Mouse (Mus musculus) neural tube, postnatal 0 days (tissue): ENCODE measurements around the gene Dennd4a. TPM values are rescaled to one million over a fixed set of nuclear protein-coding genes. Genes with fewer than 3 reads are reported as not detected.

ENCODE experiments used
- polyA plus RNA-seq: library from polyadenylated mRNA; unstranded; fragments of >200 nt; fragmentation: Nextera tagmentation; extraction: Ambion mirVana; gene quantifications from 2 replicates; pipeline ENCODE4 v1.2.1, GENCODE M21; 2015

Gene Dennd4a
- polyA plus RNA-seq: 9.2 and 10.2 TPM in 2 replicates

GRCm38 (mm10) chr9:64810822-64811537 is at the start of gene Dennd4a:
TSS of gene Dennd4a (plus strand) at chr9:64811340.

DNA sequence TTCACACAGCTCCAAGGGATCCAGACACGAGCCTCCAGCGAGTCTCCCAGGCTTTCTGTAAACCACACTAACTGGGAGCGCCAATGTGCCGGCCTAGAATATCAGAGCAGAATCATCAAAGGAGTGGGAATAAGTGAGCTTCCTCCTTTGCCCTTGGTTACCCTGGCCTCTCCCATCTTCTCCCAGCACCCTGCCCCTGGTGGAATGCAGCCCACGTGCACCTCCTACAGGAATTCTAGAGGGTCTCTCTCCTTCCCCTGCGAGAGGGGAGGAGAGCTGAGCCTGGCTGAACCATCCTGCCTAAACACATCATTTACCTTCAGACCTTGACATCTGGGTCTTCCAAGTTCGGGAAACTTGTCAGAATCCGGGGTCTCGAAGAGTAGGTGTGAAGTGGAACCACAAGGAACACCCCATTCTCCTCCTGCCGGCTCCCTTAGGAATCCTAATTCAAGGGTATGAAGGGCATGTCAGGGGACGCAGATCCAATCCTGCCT is 140.1 kb downstream of the Dennd4a start, which contains the start of gene Slc24a1:
Slc24a1 (minus strand) TSS at position 447 of the 497 bp plus-strand sequence.

DNA sequence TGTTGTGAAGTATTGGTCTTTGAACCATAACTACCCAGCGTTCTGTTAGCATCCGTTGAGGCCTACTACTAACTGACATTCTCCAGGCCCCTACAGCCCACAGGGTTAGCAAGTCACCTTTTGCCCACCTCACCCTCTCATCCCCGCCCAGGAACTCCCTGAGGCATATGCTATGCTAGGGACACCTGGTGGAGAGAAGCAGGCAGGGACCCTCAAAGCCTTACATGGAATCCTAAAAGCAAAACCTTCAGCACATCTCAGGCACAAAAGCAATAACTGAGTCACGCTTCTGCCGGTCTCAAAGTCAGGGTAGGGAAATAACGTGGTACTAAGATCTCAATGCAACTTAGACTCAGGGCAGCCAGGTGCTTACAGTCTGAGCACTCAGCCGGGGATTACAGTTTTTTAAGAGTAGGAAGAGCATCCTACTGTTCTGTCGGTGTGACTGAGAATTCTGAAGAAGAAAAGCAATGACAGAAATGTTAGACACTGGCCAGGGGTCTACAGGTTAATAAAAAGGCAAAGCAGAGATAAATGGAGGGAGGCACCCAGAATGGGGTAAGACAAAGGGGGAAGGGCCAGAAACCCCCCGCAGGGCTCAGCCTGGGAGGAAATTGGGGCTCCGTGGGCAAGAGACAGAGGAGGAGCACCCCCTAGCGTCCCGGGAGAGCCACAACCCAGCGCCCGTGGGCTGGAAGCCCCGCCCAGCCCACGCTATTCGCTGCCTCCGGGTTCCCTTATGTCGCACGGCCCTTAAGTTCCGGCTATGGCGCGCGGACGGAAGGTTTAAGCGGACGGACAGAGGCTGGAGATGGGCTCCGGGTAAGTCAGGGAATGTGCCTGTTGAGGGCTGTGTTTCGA is 149.2 kb downstream of the Dennd4a start, which contains the start of gene Ints14:
Ints14 (plus strand) TSS at position 789 of the 861 bp plus-strand sequence.

Other genes with a start within 250 kb of the Dennd4a start
- 415 and 436 TPM in 2 replicates for gene Rab11a, start 73.6 kb upstream of the Dennd4a start, polyA plus RNA-seq
- gene Slc24a1, start 140.3 kb downstream of the Dennd4a start, polyA plus RNA-seq: 0.05 and 0.08 TPM in 2 replicates
- 27.2 and 27.7 TPM in 2 replicates for gene Ints14, start 149.6 kb downstream of the Dennd4a start, polyA plus RNA-seq
- 218 and 219 TPM in 2 replicates for gene Hacd3, start 210.4 kb downstream of the Dennd4a start, polyA plus RNA-seq
- gene Dpp8, start 221.1 kb downstream of the Dennd4a start, polyA plus RNA-seq: 24.2 and 24.4 TPM in 2 replicates